Mouse (Mus musculus): ENCODE results near the gene Olfr223. TPM values are rescaled to one million over a fixed set of nuclear protein-coding genes. Genes with fewer than 3 reads are reported as not detected.

The Olfr223 gene
- polyA plus RNA-seq, 1 experiment from 2014 or later: not detected

- H3K9me3 ChIP-seq: no peaks in the 10 kb centered on the region
- no peaks in the 10 kb centered on the region for H3K36me3 ChIP-seq
- H3K27me3 ChIP-seq (ENCODE audit: insufficient read depth, poor library complexity, severe bottlenecking): no peaks in the 10 kb centered on the region
- no peak for DNase-seq (ENCODE audit: low spot score)
- H3K4me1 ChIP-seq (replicated peaks): no peaks in the 10 kb centered on the region
- no peak overlapping the region for H3K27ac ChIP-seq
- WGBS: 72% methylated on average over 9 of the region's 9 CpGs
- no peak overlapping the region for H3K4me3 ChIP-seq
Observed at GRCm38 (mm10) chr11:59575726-59576125, 17.4 kb downstream of the Olfr223 start.

- H3K4me1 ChIP-seq (replicated peaks): no peaks in the 10 kb centered on the region
- no peak for DNase-seq (ENCODE audit: low spot score)
- H3K4me3 ChIP-seq: no peak overlapping the region
- WGBS: 62% methylated on average over 3 of the region's 3 CpGs
- no peaks in the 10 kb centered on the region for H3K9me3 ChIP-seq
- no peaks in the 10 kb centered on the region for H3K27me3 ChIP-seq (ENCODE audit: insufficient read depth, poor library complexity, severe bottlenecking)
- no peaks in the 10 kb centered on the region for H3K36me3 ChIP-seq
- H3K27ac ChIP-seq: no peak overlapping the region
Observed at GRCm38 (mm10) chr11:59569306-59569705, 23.8 kb downstream of the Olfr223 start.

DNA sequence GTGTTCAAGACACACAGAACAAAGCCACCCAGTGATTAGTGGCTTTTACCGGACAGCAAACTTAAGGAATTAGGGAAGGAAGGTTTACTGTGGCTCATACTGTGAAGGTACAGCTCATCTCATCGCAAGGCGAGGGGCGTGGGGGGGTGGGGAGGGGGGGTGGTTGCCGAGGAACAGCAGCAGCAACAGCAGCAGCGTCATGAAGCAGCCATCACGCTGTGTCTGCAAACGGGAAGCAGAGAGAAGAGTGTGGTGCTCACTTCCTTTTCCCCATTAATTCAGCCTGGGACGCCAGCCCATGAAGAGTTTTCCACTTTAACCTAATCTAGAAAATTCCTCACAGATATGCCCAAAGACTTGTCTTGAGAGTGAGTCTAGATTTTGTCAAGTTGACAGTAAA lies 30.3 kb downstream of the Olfr223 start:
- DNase-seq (ENCODE audit: low spot score): no peak
- 78% methylated on average over 9 of the region's 9 CpGs for WGBS
- H3K27me3 ChIP-seq (ENCODE audit: insufficient read depth, poor library complexity, severe bottlenecking): no peaks in the 10 kb centered on the region
- no peaks in the 10 kb centered on the region for H3K36me3 ChIP-seq
- H3K4me3 ChIP-seq: no peak overlapping the region
- no peaks in the 10 kb centered on the region for H3K9me3 ChIP-seq
- no peak overlapping the region for H3K27ac ChIP-seq
- no peaks in the 10 kb centered on the region for H3K4me1 ChIP-seq (replicated peaks)

DNA sequence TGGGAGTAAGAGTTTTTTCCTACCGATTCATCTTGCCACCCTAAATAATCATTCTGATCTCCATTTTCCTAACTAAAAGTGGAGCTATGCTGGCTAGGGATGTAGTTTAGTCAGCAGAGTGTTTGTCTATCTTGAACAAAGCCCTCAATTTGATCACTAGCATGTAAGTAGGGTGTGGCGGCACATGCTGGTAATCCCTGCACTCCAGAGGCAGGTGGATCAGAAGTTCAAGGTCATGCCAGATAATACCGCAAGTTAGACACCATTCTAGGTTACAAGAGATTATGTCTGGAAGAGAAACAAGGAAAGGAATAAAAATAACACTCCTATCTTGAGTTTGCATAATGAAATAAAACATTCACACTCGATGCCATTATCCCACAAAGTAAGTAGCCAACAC lies 30.8 kb downstream of the Olfr223 start:
- WGBS: 93% methylated on average over 4 of the region's 4 CpGs
- DNase-seq (ENCODE audit: low spot score): no peak
- H3K36me3 ChIP-seq: no peaks in the 10 kb centered on the region
- H3K4me3 ChIP-seq: no peak overlapping the region
- H3K9me3 ChIP-seq: no peaks in the 10 kb centered on the region
- no peaks in the 10 kb centered on the region for H3K27me3 ChIP-seq (ENCODE audit: insufficient read depth, poor library complexity, severe bottlenecking)
- H3K4me1 ChIP-seq (replicated peaks): no peaks in the 10 kb centered on the region
- no peak overlapping the region for H3K27ac ChIP-seq

DNA sequence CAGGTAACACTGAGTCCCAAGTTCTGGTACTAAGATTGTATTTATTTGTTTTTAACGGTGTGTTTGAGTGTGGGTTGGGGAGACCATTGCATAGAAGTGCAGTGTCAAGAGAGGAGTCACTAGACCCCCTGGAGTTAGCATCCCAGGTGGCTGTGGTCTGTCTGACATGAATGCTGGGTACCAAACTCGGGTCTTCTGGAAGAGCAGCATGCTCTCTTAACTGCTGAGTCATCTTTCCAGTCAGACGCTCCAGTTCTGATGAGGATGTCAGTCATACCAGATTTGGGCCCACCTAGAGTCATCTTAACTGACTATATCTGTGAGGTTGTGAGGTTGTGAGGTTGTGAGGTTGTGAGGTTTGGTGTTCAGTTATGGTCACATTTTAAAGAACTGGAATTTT lies 32.2 kb downstream of the Olfr223 start:
- no peaks in the 10 kb centered on the region for H3K4me1 ChIP-seq (replicated peaks)
- no peak for DNase-seq (ENCODE audit: low spot score)
- no peaks in the 10 kb centered on the region for H3K27me3 ChIP-seq (ENCODE audit: insufficient read depth, poor library complexity, severe bottlenecking)
- no peak overlapping the region for H3K4me3 ChIP-seq
- H3K9me3 ChIP-seq: no peaks in the 10 kb centered on the region
- H3K27ac ChIP-seq: no peak overlapping the region
- WGBS: 76% methylated on average over 3 of the region's 3 CpGs
- H3K36me3 ChIP-seq: no peaks in the 10 kb centered on the region

- Histone ChIP-seq H3K4me3 (no peak overlapping the region), H3K4me1 (replicated peaks) (0 out of 2 replicates have a peak, but pooled peaks cover 2% of the 10 kb centered on the region), H3K36me3 (no peaks in the 10 kb centered on the region), H3K27me3 (ENCODE audit: insufficient read depth, poor library complexity, severe bottlenecking) (no peaks in the 10 kb centered on the region), H3K9me3 (no peaks in the 10 kb centered on the region), H3K27ac (no peak overlapping the region)
- no peak for DNase-seq (ENCODE audit: low spot score)
- 81% methylated on average over 8 of the region's 8 CpGs for WGBS
Observed at GRCm38 (mm10) chr11:59554535-59554934, 38.6 kb downstream of the Olfr223 start.

- 93% methylated on average over 11 of the region's 11 CpGs for WGBS
- no peaks in the 10 kb centered on the region for H3K27me3 ChIP-seq (ENCODE audit: insufficient read depth, poor library complexity, severe bottlenecking)
- H3K27ac ChIP-seq: no peak overlapping the region
- no peaks in the 10 kb centered on the region for H3K36me3 ChIP-seq
- H3K9me3 ChIP-seq: no peaks in the 10 kb centered on the region
- DNase-seq (ENCODE audit: low spot score): no peak
- H3K4me3 ChIP-seq: no peak overlapping the region
- 0 out of 2 replicates have a peak, but pooled peaks cover 2% of the 10 kb centered on the region for H3K4me1 ChIP-seq (replicated peaks)
Observed at GRCm38 (mm10) chr11:59554127-59554526, 39.0 kb downstream of the Olfr223 start.

- Histone ChIP-seq H3K27ac (no peak overlapping the region), H3K36me3 (no peaks in the 10 kb centered on the region), H3K4me3 (no peak overlapping the region), H3K4me1 (replicated peaks) (no peaks in the 10 kb centered on the region), H3K27me3 (ENCODE audit: insufficient read depth, poor library complexity, severe bottlenecking) (0 out of 2 replicates have a peak, but pooled peaks cover 6% of the 10 kb centered on the region), H3K9me3 (no peaks in the 10 kb centered on the region)
- DNase-seq (ENCODE audit: low spot score): no peak
- WGBS: 89% methylated on average over 9 of the region's 9 CpGs
Observed at GRCm38 (mm10) chr11:59544005-59544404, 49.1 kb downstream of the Olfr223 start.

DNA sequence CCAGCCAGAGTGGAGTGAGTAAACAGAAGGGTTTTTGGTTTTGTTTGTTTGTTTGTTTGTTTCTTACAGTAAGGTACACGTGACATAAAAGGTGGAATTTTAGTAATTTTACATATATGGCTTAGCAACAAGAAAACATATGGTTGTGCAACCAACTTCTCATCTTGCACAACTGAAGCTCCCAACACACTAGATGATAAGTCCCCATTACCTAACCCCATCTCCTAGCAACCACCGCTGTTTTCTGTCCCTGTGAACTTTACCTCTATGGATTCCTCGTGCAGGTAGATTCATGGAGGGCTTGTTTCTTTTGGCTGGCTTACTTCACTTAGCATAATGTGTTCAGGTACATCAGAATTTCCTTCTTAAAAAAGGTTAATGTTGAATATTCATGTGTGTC lies 49.7 kb downstream of the Olfr223 start:
- Histone ChIP-seq H3K9me3 (no peaks in the 10 kb centered on the region), H3K36me3 (no peaks in the 10 kb centered on the region), H3K27me3 (ENCODE audit: insufficient read depth, poor library complexity, severe bottlenecking) (0 out of 2 replicates have a peak, but pooled peaks cover 1% of the 10 kb centered on the region), H3K4me1 (replicated peaks) (no peaks in the 10 kb centered on the region), H3K27ac (no peak overlapping the region), H3K4me3 (no peak overlapping the region)
- no peak for DNase-seq (ENCODE audit: low spot score)
- WGBS: 85% methylated on average over 3 of the region's 3 CpGs

DNA sequence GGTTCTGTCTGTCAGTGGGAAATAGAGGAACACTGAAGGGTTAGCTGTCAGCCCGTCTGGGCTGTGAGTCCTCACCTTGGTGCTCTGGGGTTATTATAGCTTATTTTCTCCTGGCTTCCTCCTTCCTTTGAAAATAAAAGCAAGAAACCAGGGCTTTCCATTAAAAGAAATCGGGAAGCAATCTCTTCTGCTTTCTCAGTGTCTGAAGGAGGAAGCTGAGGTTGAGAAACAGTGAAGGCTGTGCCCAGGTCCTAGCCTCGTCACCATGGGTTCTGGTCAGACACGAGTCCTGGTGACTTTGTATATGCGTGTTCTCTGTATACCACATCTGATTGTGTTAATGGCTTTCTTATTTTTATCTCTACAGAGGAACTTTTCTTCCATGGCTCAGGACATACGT lies 50.6 kb downstream of the Olfr223 start:
- WGBS: 85% methylated on average over 6 of the region's 6 CpGs
- H3K9me3 ChIP-seq: no peaks in the 10 kb centered on the region
- DNase-seq (ENCODE audit: low spot score): no peak

DNA sequence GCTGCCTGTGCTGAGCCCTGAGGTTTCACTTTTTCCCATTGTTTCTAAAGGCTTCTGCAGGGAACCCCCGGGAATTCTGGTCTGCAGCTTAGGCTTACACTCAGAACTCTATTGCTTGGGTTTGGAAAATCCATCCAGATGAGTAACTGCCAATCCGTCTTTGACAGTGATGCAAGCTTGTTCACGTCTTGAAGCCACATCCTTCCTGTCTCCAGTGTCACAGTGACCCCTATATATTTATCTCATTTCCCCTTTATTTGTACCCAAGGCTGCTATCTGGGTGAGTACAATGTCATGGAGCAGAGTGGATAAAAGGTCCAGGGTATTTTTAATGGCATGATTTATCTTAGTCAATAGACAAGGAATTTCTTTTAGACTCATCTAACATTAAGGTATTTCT lies 51.8 kb downstream of the Olfr223 start, which contains the start of gene Nlrp3:
Nlrp3 (plus strand) TSS at position 245 of the 400 bp plus-strand sequence.
- DNase-seq (ENCODE audit: low spot score): no peak
- Histone ChIP-seq H3K4me1 (replicated peaks) (no peaks in the 10 kb centered on the region), H3K4me3 (no peak within 1 kb of the TSS), H3K36me3 (no peaks in the 10 kb centered on the region), H3K9me3 (no peaks in the 10 kb centered on the region), H3K27ac (no peak within 1 kb of the TSS), H3K27me3 (ENCODE audit: insufficient read depth, poor library complexity, severe bottlenecking) (no peaks in the 10 kb centered on the region)
- WGBS: 66% methylated on average over 3 of the region's 3 CpGs

More for the DNA sequence above, 50.6 kb downstream of the Olfr223 start:
- H3K27me3 ChIP-seq (ENCODE audit: insufficient read depth, poor library complexity, severe bottlenecking): no peaks in the 10 kb centered on the region
- no peak overlapping the region for H3K27ac ChIP-seq
- H3K36me3 ChIP-seq: no peaks in the 10 kb centered on the region
- H3K4me1 ChIP-seq (replicated peaks): no peaks in the 10 kb centered on the region
- H3K4me3 ChIP-seq: no peak overlapping the region

DNA sequence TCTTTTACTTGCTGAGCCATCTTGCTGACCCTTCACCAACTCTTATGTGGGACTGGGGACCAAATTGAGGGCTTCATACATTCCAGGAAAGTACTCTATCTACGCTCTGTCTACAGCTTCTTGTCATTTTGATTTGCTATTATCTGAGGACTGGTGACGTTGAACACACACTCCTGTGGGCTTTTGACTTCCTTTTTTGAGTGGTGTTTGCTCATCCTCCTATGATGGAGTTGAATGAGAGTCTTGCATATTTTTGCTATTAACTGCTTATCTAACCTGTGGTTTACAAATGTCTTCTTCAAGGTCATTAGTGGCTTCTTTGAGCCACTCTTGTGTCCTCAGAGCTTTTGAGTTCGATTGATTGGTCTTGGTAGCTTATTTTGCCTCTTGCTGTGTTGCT lies 53.0 kb downstream of the Olfr223 start:
- Histone ChIP-seq H3K4me3 (no peak overlapping the region), H3K36me3 (no peaks in the 10 kb centered on the region), H3K27ac (no peak overlapping the region), H3K9me3 (no peaks in the 10 kb centered on the region), H3K27me3 (ENCODE audit: insufficient read depth, poor library complexity, severe bottlenecking) (no peaks in the 10 kb centered on the region), H3K4me1 (replicated peaks) (no peaks in the 10 kb centered on the region)
- 84% methylated on average over 3 of the region's 3 CpGs for WGBS
- DNase-seq (ENCODE audit: low spot score): no peak
